Mouse (Mus musculus) skeletal muscle tissue, adult 2 months (tissue): ENCODE data around the gene Rad51d.
"Not testable (repeated sequence)": the region's sequence is repeated elsewhere in the genome, so short reads cannot be mapped to it uniquely, and the experiment has no call there.

ENCODE experiments used
- DNase-seq: peaks from one replicate; pipeline ENCODE4 v3.0.0-alpha.2; 2012; ENCODE audit warnings: low read depth, low spot score

Rad51d gene

GRCm38 (mm10) chr11:82890342-82890762, at the start of gene Rad51d:
Gene Rad51d (minus strand): TSS chr11:82890614.
- peak; percentile 88 for DNase-seq

DNA sequence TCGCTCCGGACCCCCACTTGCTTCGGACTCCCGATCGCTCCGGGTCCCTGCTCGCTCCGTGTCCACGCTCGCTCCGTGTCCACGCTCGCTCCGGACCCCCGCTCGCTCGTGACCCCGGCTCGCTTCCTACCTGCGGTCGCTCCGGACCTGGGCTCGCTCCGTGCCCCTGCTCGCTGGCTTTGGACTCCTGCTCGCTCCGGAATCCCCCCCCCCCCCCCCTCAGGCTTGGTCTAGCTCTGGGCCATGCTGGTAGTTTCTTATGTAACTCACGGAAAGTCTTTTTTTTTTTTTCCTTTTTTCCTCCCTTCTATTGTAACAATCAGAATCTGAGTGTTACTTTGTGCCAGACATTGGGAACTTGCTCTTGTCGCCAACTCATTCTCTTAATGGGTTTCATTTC, 42.8 kb upstream of the Rad51d start:
- DNase-seq, result no peak

- DNase-seq, result not testable (repeated sequence)
Measured at GRCm38 (mm10) chr11:82931671-82932450, 41.4 kb upstream of the Rad51d start.

- DNase-seq, result not testable (repeated sequence)
Measured at GRCm38 (mm10) chr11:82931161-82931560, 40.7 kb upstream of the Rad51d start.

DNA sequence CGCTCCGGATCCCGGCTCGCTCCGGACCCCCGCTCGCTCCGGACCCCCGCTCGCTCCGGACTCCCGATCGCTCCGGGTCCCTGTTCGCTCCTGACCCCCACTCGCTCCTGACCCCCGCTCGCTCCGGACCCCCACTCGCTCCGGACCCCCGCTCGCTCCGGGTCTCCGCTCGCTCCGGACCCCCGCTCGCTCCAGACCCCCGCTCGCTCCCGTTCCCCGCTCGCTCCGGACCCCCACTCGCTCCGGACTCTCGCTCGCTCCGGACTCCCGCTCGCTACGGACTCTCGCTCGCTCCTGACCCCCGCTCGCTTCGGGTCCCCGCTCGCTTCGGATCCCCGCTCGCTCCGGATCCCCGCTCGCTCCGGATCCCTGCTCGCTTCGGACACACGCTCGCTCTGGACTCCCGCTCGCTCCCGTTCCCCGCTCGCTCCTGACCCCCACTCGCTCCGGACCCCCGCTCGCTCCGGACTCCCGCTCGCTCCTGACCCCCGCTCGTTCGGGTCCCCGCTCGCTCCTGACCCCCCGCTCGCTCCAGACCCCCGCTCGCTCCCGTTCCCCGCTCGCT, 40.1 kb upstream of the Rad51d start:
- DNase-seq, result not testable (repeated sequence)

GRCm38 (mm10) chr11:82929633-82929950, 39.2 kb upstream of the Rad51d start:
- DNase-seq, result no peak

DNA sequence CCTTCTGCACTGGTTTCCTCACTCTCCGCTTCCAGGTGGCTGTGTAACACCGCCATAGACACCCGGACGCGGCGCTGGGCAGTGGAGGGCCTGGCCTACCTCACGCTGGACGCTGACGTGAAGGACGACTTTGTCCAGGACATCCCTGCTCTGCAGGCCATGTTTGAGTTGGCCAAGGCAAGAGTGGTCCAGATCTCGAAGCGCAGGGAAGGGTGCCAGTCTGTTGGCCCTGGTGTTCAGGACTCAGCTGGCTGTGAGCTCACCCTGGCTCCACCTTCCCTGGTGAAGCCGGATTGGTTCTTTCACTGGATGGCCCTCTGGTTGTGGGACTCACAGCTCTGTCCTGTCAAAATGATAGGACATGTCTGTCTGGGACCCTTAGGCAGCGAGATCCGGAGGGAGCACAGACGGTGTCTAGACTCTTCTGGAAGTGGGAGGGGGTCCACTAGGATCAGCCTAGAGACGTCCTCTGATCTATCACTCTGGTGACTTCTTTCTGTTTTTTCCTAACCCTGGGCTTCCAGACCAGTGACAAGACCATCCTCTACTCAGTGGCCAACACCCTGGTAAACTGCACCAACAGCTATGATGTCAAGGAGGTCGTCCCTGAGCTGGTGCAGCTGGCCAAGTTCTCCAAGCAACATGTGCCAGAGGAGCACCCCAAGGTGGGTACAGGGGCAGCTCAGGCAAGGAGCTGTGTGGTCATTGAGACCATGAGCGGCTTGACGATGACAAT, 38.7 kb upstream of the Rad51d start:
- no peak for DNase-seq

- not testable (repeated sequence) for DNase-seq
Measured at GRCm38 (mm10) chr11:82923910-82924309, 33.5 kb upstream of the Rad51d start.

- no peak for DNase-seq
Measured at GRCm38 (mm10) chr11:82921691-82922090, 31.3 kb upstream of the Rad51d start.

DNA sequence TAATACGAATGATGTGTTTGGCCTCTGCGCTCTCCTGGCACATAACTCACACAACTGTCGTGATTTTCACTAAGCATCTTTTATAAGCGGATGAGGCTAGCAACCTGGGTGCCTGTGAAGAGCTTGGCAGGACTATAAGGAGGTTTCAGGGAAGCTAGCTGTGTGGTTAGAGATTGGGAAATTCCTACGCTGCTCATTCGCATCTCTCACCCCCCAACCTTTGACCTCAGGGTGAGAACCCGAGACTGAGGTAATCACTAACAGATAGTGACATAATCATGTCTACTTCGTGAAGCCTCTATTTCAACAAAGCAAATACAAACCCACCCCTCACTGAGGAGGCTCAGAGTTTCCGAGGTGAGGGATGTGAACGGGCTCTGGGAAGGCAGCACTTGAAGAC, 30.4 kb upstream of the Rad51d start:
- DNase-seq, result no peak

- DNase-seq, result peak; percentile 61
Measured at GRCm38 (mm10) chr11:82914711-82915352, 24.4 kb upstream of the Rad51d start.

- DNase-seq, result peak; percentile 92
Measured at GRCm38 (mm10) chr11:82910679-82911389, 20.4 kb upstream of the Rad51d start.

DNA sequence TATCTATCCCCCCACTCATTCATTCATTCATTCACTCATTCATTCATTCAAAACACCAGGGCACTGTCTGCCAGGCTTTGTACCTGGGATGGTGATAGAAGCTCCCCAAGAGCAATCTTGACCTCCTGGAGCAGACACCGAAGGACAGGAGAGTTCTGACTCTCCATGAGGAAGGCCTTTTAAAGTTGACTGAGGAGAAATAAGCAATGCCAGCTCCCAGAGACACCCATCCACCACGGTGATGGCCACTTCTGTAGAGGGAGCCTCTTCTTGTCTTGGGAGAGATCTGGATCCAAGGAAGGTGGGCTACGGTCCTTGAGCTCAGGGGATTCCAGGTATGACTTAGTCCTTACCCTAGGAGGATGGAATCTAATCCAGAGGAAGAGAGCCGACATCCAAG, 19.8 kb upstream of the Rad51d start, which contains the start of gene Unc45b:
Gene Unc45b, plus strand, starts transcription at position 301 of the 400 bp plus-strand sequence.
- DNase-seq, result no peak

GRCm38 (mm10) chr11:82908608-82908989, 18.2 kb upstream of the Rad51d start:
- DNase-seq, result no peak

- DNase-seq, result peak; percentile 66
Measured at GRCm38 (mm10) chr11:82907651-82908607, 17.5 kb upstream of the Rad51d start, which contains the start of gene Nle1. Gene Nle1 (minus strand): TSS chr11:82908411.

DNA sequence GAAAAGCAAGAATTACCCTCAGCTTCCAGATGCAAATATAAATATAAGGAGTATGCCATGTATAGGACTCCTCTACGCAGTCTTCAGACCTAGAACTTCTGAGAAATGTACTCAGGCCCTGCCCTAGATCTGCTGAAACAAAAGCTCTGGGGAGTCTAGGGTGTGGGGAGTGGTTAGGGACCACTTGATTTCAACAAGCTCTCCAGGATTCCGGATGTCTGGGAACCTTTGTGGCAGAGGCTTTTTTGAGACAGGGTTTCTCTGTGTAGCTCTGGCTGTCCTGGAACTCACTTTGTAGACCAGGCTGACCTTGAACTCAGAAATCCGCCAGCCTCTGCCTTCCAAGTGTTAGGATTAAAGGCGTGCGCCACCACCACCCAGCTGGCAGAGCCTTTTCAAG, 15.4 kb upstream of the Rad51d start:
- no peak for DNase-seq

DNA sequence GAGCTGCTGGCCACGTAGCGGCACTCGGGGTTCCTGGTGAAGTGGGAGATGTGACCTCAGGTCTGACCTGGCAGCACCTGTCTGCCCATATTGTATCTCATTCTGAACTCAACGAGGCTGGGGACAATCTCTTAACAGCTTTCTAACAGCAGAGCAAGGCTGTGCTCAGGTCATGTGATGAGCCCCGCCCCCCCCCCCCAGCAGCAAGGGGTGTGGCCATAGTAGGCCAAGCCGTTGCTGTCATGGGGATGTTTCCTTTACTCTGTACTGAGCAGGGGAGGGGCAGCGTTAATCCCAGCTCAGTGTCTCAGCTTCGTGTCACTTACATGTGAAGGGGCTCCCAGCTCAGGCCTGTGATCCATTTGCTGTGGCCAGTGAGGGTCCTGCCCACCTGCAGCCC, 14.5 kb upstream of the Rad51d start:
- no peak for DNase-seq

DNA sequence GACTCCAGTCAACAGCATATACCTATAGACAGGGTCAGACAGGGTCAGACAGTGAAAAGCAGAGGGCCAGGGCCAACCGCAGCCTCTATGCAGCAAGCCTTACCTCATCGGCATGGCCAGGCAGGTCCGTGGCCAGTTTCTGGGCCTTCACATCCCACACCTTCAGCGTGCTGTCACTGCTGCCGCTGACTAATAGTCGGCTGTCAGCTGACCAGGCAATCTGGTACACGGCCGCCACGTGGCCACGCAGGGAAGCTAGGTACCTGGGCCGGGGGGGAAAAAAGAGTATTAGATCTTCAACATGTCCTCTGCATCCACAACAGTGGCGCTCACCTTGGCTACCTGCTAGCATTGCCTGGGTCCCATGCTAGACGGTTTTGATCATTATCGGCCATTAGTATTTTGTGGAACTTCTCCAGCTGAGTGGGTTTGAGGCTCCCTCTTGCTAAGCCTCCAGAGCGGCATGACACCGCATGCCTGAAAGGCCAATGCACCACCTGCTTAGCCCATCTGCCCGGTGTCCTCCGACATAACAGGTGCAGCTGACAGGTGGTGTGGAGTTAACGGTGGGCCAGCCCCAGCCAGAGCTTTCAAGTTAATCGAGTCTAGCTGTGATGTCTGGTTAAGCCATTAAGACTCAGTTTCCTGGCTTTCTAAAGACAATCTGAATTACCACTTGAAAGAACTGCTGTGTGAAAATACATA, 11.3 kb upstream of the Rad51d start:
- DNase-seq, result no peak

DNA sequence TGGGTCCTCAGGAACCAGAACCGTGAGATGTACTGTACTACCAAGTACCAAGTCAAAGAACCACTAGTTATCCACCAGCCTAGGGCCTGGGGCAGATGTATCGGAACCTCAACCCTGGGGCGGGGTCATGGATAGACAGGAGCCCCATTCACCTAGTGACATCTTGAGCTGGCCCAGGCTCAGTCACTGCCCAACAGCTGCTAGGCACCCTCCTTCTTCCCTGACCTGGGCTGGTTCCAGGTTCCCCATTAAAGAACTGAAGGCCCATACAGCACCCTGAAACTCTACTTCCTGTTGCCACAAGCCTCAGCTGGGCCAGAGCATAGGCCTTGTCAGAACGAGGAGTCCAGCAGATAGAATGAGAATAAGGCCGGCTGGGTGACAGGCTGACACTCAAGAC, 9.3 kb upstream of the Rad51d start:
- no peak for DNase-seq

- DNase-seq, result no peak
Measured at GRCm38 (mm10) chr11:82897478-82897877, 7.1 kb upstream of the Rad51d start.
